Mouse (Mus musculus): Measurements from ENCODE around the gene Pard6b.
"Not testable (repeated sequence)": the region's sequence is repeated elsewhere in the genome, so short reads cannot be mapped to it uniquely, and the experiment has no call there.

Gene Pard6b

GRCm38 (mm10) chr2:168080431-168081246 lies at the start of gene Pard6b:
TSS of gene Pard6b (plus strand) at chr2:168081004.
- in situ Hi-C loops (cut with MboI), result no loop called here

DNA sequence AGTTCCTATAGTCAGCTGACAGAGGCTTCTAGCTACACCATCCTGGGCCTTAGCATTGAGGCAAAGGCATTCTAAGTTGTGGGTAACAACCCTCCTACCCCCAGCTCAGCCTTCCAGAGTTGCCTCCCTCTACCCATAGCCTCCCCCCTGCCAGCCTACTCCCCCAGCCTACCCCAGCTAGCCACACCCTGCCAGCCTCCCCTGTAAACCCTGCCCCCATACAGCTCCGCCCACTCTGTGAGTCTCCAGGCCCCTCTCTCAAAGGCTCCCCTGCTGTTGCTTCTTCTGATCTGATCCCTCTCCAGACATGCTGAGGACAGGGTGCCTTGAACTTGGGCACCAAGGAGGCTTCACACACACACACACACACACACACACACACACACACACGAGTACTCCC lies 49.0 kb upstream of the Pard6b start:
- in situ Hi-C loops (cut with MboI), result no loop called here

- in situ Hi-C loops (cut with MboI), result no loop called here
Measured at GRCm38 (mm10) chr2:168033905-168034304, 46.9 kb upstream of the Pard6b start.

DNA sequence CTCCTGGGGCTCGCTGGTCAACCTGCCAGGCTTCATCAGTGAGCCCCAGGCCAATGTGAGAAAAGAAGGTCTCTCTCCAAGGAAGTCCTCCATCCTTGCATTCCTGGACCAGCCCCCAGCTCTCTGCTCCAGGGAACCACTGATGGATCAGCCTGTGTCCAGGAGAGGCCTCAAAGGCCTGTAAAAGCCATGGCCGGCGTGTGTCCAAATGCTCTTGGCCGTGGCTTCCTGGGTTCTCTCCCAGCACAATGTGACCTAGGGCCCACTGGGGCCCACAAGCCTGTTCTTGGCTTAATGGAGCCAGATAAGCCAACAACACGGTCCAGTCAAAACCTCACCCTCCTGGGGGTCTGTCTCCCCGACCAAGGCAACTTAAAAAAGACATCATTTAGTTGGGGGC lies 44.9 kb upstream of the Pard6b start:
- in situ Hi-C loops (cut with MboI), result no loop called here

DNA sequence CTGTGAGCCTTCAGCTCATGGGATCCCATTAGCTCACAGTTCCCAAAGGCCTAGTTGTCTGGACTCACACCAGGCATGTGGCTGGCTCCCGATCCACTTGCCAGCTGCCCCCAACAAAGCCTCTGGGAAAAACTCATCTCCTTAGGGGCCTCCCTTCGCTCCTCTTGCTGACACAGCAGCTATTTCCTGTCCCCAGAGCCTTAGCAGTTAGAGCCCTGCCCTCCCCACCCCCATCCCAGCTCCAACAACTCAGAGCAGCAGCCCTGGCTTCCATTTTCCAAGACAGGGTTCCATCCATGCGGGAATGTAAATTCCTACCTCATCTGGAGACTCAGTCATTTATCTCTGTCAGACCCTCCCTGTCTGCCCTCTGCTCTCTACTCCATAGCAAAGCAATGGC lies 43.7 kb upstream of the Pard6b start:
- in situ Hi-C loops (cut with MboI), result no loop called here

- in situ Hi-C loops (cut with MboI), result no loop called here
Measured at GRCm38 (mm10) chr2:168040751-168041150, 40.1 kb upstream of the Pard6b start.

GRCm38 (mm10) chr2:168042019-168042418 lies 38.8 kb upstream of the Pard6b start:
- in situ Hi-C loops (cut with MboI), result no loop called here

- in situ Hi-C loops (cut with MboI), result no loop called here
Measured at GRCm38 (mm10) chr2:168044681-168045287, 36.0 kb upstream of the Pard6b start.

GRCm38 (mm10) chr2:168045357-168045756 lies 35.4 kb upstream of the Pard6b start:
- in situ Hi-C loops (cut with MboI), result no loop called here

DNA sequence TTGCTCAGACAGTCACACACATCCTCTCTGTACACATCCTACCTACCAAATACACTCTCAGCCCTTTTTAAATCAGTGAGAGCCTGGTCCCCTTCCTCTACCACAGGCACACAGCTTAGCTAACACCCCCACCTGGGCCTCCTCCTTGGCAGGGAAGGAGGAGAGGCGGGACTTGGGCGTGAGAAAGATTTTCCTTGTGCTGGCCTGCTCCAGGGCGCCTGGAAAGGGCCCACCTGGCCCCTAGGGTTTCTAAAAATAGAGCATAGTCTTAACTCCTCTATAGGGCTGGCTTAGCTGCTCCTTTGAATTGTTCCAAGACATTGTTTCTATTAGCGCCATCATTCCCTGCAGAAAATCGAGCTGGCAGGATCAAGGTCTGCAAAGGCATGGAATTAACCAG lies 35.0 kb upstream of the Pard6b start:
- in situ Hi-C loops (cut with MboI), result no loop called here

DNA sequence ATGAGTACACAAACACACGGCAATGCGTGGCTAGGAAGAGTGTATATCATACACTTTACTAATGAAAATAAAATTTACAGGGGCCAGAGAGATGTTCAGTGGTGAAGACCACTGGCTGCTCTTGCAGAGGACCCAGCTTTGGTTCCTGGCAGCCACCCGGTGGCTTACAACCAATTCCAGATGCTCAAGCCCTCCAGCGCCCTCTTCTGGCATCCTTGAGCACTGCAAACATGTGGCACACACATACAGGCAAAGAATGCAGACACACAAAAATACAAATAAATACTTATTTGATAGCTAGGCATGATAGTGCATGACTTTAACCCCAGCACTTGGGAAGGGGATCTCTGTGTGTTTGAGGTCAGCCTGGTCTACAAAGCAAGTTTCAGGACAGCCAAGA lies 34.3 kb upstream of the Pard6b start:
- in situ Hi-C loops (cut with MboI), result no loop called here

DNA sequence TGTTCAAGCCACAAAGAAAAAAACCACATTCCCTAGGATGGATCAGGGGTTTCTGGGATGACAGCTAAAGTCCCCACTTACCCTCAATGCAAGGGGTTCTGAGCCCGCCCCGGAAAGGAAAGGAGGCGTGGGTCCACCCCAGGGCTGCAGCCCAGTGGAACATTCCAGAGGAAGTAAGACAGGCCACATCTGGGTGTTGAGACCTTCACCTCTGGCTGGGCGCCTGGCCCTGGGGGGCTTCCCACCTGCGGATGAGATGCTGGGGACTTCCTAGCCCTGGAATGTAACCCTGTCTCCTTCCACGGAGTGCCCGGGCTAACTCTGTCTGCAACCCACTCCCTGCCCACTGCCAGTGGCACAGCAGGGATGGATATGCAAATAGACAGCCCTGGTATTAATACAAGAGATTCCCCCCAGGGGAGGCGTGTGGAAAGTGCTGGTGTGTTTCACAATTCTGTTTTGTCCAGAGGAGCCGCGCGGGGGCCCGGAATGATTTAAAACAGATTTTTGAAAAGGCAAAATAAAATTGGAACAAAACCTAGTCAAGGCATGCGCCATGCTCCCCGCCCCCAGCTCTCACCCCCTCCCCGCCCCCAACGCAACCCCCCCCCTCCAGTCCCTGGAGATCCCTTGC lies 31.7 kb upstream of the Pard6b start:
- in situ Hi-C loops (cut with MboI), result no loop called here

GRCm38 (mm10) chr2:168050000-168050942 lies 30.5 kb upstream of the Pard6b start:
- in situ Hi-C loops (cut with MboI), result no loop called here

GRCm38 (mm10) chr2:168052156-168052555 lies 28.6 kb upstream of the Pard6b start:
- in situ Hi-C loops (cut with MboI), result no loop called here

- in situ Hi-C loops (cut with MboI), result no loop called here
Measured at GRCm38 (mm10) chr2:168052689-168053088, 28.1 kb upstream of the Pard6b start.

GRCm38 (mm10) chr2:168054142-168054541 lies 26.7 kb upstream of the Pard6b start:
- in situ Hi-C loops (cut with MboI), result no loop called here

DNA sequence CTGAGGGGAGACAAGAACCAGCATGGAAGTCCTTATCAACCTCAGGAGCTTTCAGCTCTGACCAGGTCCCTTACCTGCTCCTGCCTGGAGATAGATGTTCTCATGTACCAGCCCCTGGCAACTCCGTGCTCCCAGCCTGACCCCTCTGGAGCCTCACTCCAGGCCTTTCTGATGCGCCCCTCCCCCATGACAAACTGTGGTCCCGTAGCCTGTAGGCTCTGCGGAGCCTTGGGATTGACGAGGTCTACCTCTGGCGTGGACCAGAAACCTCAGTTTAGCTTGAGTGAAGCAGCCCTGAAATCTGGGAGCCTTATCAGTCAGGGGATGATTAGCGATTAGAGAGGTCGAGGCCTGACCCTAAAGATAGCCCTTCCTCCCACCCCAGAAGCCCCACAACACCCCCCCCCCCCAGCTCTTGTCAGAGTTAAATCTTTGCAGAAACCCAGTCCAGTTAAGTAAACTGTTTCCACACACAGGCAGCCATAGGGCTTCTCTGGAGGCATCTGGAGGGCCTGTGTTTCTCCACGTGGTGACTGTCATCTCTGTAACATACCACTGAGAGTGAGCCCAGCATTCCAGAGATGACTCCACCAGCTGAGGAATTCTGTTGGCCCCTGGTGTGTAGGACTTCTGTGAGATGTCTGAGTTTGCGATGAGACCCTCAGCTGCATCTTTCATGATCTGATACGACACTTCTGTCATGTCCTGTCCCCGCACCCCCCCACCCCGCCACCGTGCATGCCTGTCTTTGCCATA lies 24.7 kb upstream of the Pard6b start:
- in situ Hi-C loops (cut with MboI), result no loop called here

- in situ Hi-C loops (cut with MboI), result no loop called here
Measured at GRCm38 (mm10) chr2:168056666-168056933, 24.2 kb upstream of the Pard6b start.

DNA sequence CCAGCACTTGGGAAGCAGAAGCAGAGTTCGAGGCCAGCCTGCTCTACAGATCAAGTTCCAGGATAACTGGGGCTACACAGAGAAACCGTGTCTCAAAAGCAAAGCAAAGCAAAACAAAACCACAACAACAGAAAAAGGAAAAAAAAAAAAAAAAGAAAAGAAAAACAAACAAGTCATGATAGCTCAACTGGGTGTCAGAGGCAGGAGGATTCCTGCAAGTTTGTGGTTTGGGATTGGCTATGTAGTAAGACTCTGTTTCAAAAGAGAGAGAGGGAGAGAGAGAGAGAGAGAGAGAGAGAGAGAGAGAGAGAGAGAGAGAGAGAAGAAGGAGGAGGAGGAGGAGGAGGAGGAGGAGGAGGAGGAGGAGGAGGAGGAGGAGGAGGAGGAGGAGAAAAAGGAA lies 22.9 kb upstream of the Pard6b start:
- in situ Hi-C loops (cut with MboI), result not testable (repeated sequence)

DNA sequence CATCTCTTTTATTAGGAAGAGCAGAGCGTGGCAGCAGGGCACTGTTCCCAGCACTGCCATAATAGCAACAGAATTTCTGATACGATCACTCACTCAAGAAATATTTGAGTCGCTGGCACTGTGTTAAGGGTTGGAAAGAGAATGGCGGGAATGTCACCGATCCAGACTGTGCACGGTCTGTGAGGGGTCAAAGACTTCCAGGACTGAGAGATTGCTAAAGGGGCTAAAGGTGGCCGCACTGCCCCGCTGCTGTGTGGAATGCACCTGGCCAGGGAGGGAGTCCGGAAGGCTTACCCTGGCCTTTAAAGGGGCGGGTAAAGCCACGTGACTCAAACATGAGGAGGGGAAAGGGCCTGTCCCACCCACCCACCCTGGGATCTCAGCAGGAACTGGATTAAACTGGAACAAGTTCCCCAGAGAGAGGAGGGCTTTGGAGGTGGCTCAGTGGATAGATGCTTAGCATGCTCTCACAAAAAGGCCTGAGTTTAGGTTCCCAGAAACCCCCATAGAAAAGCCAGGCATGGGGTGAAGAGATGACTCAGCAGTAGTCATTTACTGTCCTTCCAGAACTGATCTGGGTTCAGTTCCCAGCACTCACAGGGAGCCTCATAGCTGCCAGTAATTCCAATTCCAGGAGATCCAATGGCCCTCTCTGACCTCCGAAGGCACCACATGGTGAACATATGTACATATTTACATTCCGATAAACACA lies 22.2 kb upstream of the Pard6b start:
- in situ Hi-C loops (cut with MboI), result no loop called here
